Mouse (Mus musculus): ENCODE data around the gene Taz. TPM values are rescaled to one million over a fixed set of nuclear protein-coding genes. Genes with fewer than 3 reads are reported as not detected.

Gene Taz
- polyA plus RNA-seq, 1 experiment from 2014 or later: 68.8 TPM

Small RNA genes lying within 50 kb of the gene (microRNA-seq; reads per million reads assigned to microRNA genes)
- gene Mir7091: not detected
- gene Mir7092: not detected

Other genes with a start within 250 kb of the Taz start
- not detected in 2 replicates for gene Opn1mw, start 154.4 kb upstream of the Taz start, polyA plus RNA-seq (2016; fragmentation: Nextera tagmentation; extraction: Ambion mirVana)
- 12.4 and 15.7 TPM in 2 replicates for gene Mecp2, start 146.5 kb upstream of the Taz start, polyA plus RNA-seq (2016; fragmentation: Nextera tagmentation; extraction: Ambion mirVana)
- gene Tex28, start 114.1 kb upstream of the Taz start, polyA plus RNA-seq (2016; fragmentation: Nextera tagmentation; extraction: Ambion mirVana): not detected in 2 replicates
- 0.10 TPM in 1 of 2 replicates, not detected in the other for gene Tktl1, start 104.7 kb upstream of the Taz start, polyA plus RNA-seq (2016; fragmentation: Nextera tagmentation; extraction: Ambion mirVana)
- 315 and 331 TPM in 2 replicates for gene Flna, start 32.1 kb upstream of the Taz start, polyA plus RNA-seq (2016; fragmentation: Nextera tagmentation; extraction: Ambion mirVana)
- 25.9 and 27.8 TPM in 2 replicates for gene Emd, start 27.2 kb upstream of the Taz start, polyA plus RNA-seq (2016; fragmentation: Nextera tagmentation; extraction: Ambion mirVana)
- 846 and 850 TPM in 2 replicates for gene Rpl10, start 11.1 kb upstream of the Taz start, polyA plus RNA-seq (2016; fragmentation: Nextera tagmentation; extraction: Ambion mirVana)
- 4.2 and 4.7 TPM in 2 replicates for gene Dnase1l1, start 425 bp downstream of the Taz start, polyA plus RNA-seq (2016; fragmentation: Nextera tagmentation; extraction: Ambion mirVana)
- 86.4 and 91.5 TPM in 2 replicates for gene Atp6ap1, start 15.2 kb downstream of the Taz start, polyA plus RNA-seq (2016; fragmentation: Nextera tagmentation; extraction: Ambion mirVana)
- gene Gdi1, start 23.1 kb downstream of the Taz start, polyA plus RNA-seq (2016; fragmentation: Nextera tagmentation; extraction: Ambion mirVana): 231 and 251 TPM in 2 replicates
- 60.2 and 60.4 TPM in 2 replicates for gene Fam50a, start 31.1 kb downstream of the Taz start, polyA plus RNA-seq (2016; fragmentation: Nextera tagmentation; extraction: Ambion mirVana)
- gene Plxna3, start 47.2 kb downstream of the Taz start, polyA plus RNA-seq (2016; fragmentation: Nextera tagmentation; extraction: Ambion mirVana): 18.3 and 19.6 TPM in 2 replicates
- 114 and 119 TPM in 2 replicates for gene Lage3, start 71.7 kb downstream of the Taz start, polyA plus RNA-seq (2016; fragmentation: Nextera tagmentation; extraction: Ambion mirVana)
- gene Ubl4a, start 91.3 kb downstream of the Taz start, polyA plus RNA-seq (2016; fragmentation: Nextera tagmentation; extraction: Ambion mirVana): 61.1 and 69.8 TPM in 2 replicates
- gene Slc10a3, start 91.4 kb downstream of the Taz start, polyA plus RNA-seq (2016; fragmentation: Nextera tagmentation; extraction: Ambion mirVana): 12.3 and 13.0 TPM in 2 replicates
- gene Fam3a, start 111.4 kb downstream of the Taz start, polyA plus RNA-seq (2016; fragmentation: Nextera tagmentation; extraction: Ambion mirVana): 23.7 and 23.8 TPM in 2 replicates
- gene Ikbkg, start 111.4 kb downstream of the Taz start, polyA plus RNA-seq (2016; fragmentation: Nextera tagmentation; extraction: Ambion mirVana): 18.7 and 18.9 TPM in 2 replicates
- gene G6pdx, start 147.3 kb downstream of the Taz start, polyA plus RNA-seq (2016; fragmentation: Nextera tagmentation; extraction: Ambion mirVana): 54.7 and 57.3 TPM in 2 replicates
- gene Gm6880, start 199.5 kb downstream of the Taz start, polyA plus RNA-seq (2016; fragmentation: Nextera tagmentation; extraction: Ambion mirVana): not detected in 2 replicates